Mouse (Mus musculus) effector memory CD4-positive, alpha-beta T cell, adult 5 months (primary cell): Measurements from ENCODE around the gene Glrx3. TPM values are rescaled to one million over a fixed set of nuclear protein-coding genes. Genes with fewer than 3 reads are reported as not detected.

Source experiments
- polyA plus RNA-seq: library from polyadenylated mRNA; unstranded; fragments of 100-300 nt; shearing (Covaris generic); gene quantifications from one replicate; pipeline ENCODE4 v1.2.1, GENCODE M21; 2017

Glrx3 gene
- 60.1 TPM for polyA plus RNA-seq

GRCm38 (mm10) chr7:137437440-137438178 lies at the start of gene Glrx3:
Gene Glrx3 (plus strand): TSS chr7:137437614.

GRCm38 (mm10) chr7:137410337-137411197 lies 26.8 kb upstream of the Glrx3 start, which contains the start of gene 9430038I01Rik:
Gene 9430038I01Rik (minus strand): TSS chr7:137410762.

Other genes starting within 250 kb of the Glrx3 start
- not detected for gene Ebf3, start 123.2 kb upstream of the Glrx3 start, polyA plus RNA-seq
- 20.0 TPM for gene 9430038I01Rik, start 26.9 kb upstream of the Glrx3 start, polyA plus RNA-seq